Mouse (Mus musculus) MEL (cell line): ENCODE measurements at regions not wholly inside any gene's neighbourhood (a gene's known extent, or its start where the extent isn't known, plus 50 kb on each side); places are given as distances from the start of the nearest gene placed in this dataset.

Experiments used
- DNase-seq: peaks from one replicate; pipeline ENCODE4 v3.0.0; 2011; ENCODE audit warnings: low read depth, low spot score
- H3K27ac ChIP-seq: 2 replicates; pipeline ENCODE4 v1.5.1; 2012; ENCODE audit warnings: low read depth, mild to moderate bottlenecking, control low read depth, low read length, moderate library complexity; ENCODE audit not compliant: control insufficient read depth
- H3K27me3 ChIP-seq, 2 experiments: fragments of 150-350 bp in 1 of 2; sonication (generic) in 1 of 2; 2 replicates each; pipeline ENCODE4 v1.6.1; 2012; ENCODE audit warnings: low read length in 2 of 2, mild to moderate bottlenecking in 2 of 2, improper control_type of control experiment in 1 of 2, moderate library complexity in 1 of 2; ENCODE audit not compliant: insufficient read depth in 2 of 2, control insufficient read depth in 1 of 2
- H3K36me3 ChIP-seq, 2 experiments: 2 replicates each; pipeline ENCODE4 v1.6.1; 2012 to 2014; ENCODE audit warnings: low read length in 2 of 2, improper control_type of control experiment in 1 of 2, inconsistent platforms in 1 of 2, mild to moderate bottlenecking in 1 of 2; ENCODE audit not compliant: insufficient read depth in 2 of 2, control insufficient read depth in 1 of 2
- H3K4me1 ChIP-seq, 2 experiments: fragments of 150-350 bp in 1 of 2; sonication (generic) in 1 of 2; 2 replicates each; pipeline ENCODE4 v1.6.1; 2012; ENCODE audit warnings: low read length in 2 of 2, improper control_type of control experiment in 1 of 2, mild to moderate bottlenecking in 1 of 2; ENCODE audit not compliant: insufficient read depth in 2 of 2, control insufficient read depth in 1 of 2
- H3K4me3 ChIP-seq, 2 experiments: fragments of 150-350 bp in 1 of 2; sonication (generic) in 1 of 2; 2 replicates each; pipeline ENCODE4 v1.5.1; 2012; ENCODE audit warnings: low read depth in 2 of 2, low read length in 2 of 2, mild to moderate bottlenecking in 2 of 2, moderate library complexity in 2 of 2, control low read depth in 1 of 2, improper control_type of control experiment in 1 of 2; ENCODE audit not compliant: control insufficient read depth in 1 of 2, insufficient read depth in 1 of 2
- H3K79me2 ChIP-seq: 2 replicates; pipeline ENCODE4 v1.6.1; 2012; ENCODE audit warnings: mild to moderate bottlenecking, low read length, moderate library complexity; ENCODE audit not compliant: control insufficient read depth, poor library complexity, insufficient read depth
- H3K9ac ChIP-seq: 2 replicates; pipeline ENCODE4 v1.6.1; 2012; ENCODE audit warnings: low read depth, mild to moderate bottlenecking, control low read depth, low read length, moderate library complexity; ENCODE audit not compliant: control insufficient read depth, poor library complexity, severe bottlenecking
- H3K9me3 ChIP-seq: fragments of 150-350 bp; sonication (generic); replicated peaks from 2 replicates; pipeline ENCODE4 v1.6.1; 2012; ENCODE audit warnings: mild to moderate bottlenecking, low read length, improper control_type of control experiment, moderate library complexity; ENCODE audit not compliant: insufficient read depth
- E2F4 ChIP-seq: IDR thresholded peaks from 2 replicates; pipeline ENCODE4 v1.6.1; 2011; ENCODE audit warnings: low read depth, low read length, improper control_type of control experiment, borderline replicate concordance
- EP300 ChIP-seq, 2 experiments: IDR thresholded peaks; 2 replicates each; pipeline ENCODE4 v1.6.1; 2011; ENCODE audit warnings: improper control_type of control experiment in 2 of 2, low read length in 2 of 2, low read depth in 1 of 2, mild to moderate bottlenecking in 1 of 2
- ETS1 ChIP-seq: IDR thresholded peaks from 2 replicates; pipeline ENCODE4 v1.6.1; 2012; ENCODE audit warnings: low read depth, mild to moderate bottlenecking, inconsistent platforms, low read length, improper control_type of control experiment, moderate library complexity
- GATA1 ChIP-seq: IDR thresholded peaks from 2 replicates; pipeline ENCODE4 v1.6.1; 2011; ENCODE audit warnings: low read depth, low read length, improper control_type of control experiment
- HCFC1 ChIP-seq: IDR thresholded peaks from 2 replicates; pipeline ENCODE4 v1.6.1; 2012; ENCODE audit warnings: low read depth, mild to moderate bottlenecking, inconsistent platforms, low read length, improper control_type of control experiment, moderate library complexity
- JUND ChIP-seq: IDR thresholded peaks from 2 replicates; pipeline ENCODE4 v1.6.1; 2011; ENCODE audit warnings: low read depth, mild to moderate bottlenecking, improper control_type of control experiment, low read length
- KAT2A ChIP-seq: conservative IDR thresholded peaks from 2 replicates; pipeline ENCODE4 v1.6.1; 2012; ENCODE audit warnings: low read depth, low read length, improper control_type of control experiment, inconsistent platforms
- MAX ChIP-seq: IDR thresholded peaks from 2 replicates; pipeline ENCODE4 v1.6.1; 2011; ENCODE audit warnings: low read length, improper control_type of control experiment
- MEF2A ChIP-seq: IDR thresholded peaks from 2 replicates; pipeline ENCODE4 v1.6.1; 2014; ENCODE audit warnings: low read depth, mild to moderate bottlenecking, inconsistent platforms, low read length, improper control_type of control experiment; ENCODE audit not compliant: poor library complexity, insufficient replicate concordance, severe bottlenecking; ENCODE audit errors: extremely low read depth
- MYB ChIP-seq: IDR thresholded peaks from 2 replicates; pipeline ENCODE4 v1.6.1; 2011; ENCODE audit warnings: mild to moderate bottlenecking, low read depth, low read length, improper control_type of control experiment
- POLR2A ChIP-seq, 2 experiments: IDR thresholded peaks; 2 replicates each; pipeline ENCODE4 v1.6.1; 2011 to 2012; ENCODE audit warnings: low read length in 2 of 2, mild to moderate bottlenecking in 2 of 2, control low read depth in 1 of 2, improper control_type of control experiment in 1 of 2, low read depth in 1 of 2, moderate library complexity in 1 of 2; ENCODE audit not compliant: control insufficient read depth in 1 of 2, insufficient read depth in 1 of 2, poor library complexity in 1 of 2
- POLR2AphosphoS2 ChIP-seq: IDR thresholded peaks from 2 replicates; pipeline ENCODE4 v1.6.1; 2011; ENCODE audit warnings: low read length, improper control_type of control experiment
- RCOR1 ChIP-seq: IDR thresholded peaks from 2 replicates; pipeline ENCODE4 v1.6.1; 2012; ENCODE audit warnings: low read depth, mild to moderate bottlenecking, inconsistent platforms, low read length, improper control_type of control experiment
- SMC3 ChIP-seq: IDR thresholded peaks from 2 replicates; pipeline ENCODE4 v1.6.1; 2011; ENCODE audit warnings: low read depth, low read length, improper control_type of control experiment
- TAL1 ChIP-seq: IDR thresholded peaks from 2 replicates; pipeline ENCODE4 v1.6.1; 2012; ENCODE audit warnings: mild to moderate bottlenecking, inconsistent platforms, low read length, moderate library complexity, mixed read lengths
- TCF12 ChIP-seq: IDR thresholded peaks from 2 replicates; pipeline ENCODE4 v1.6.1; 2014; ENCODE audit warnings: low read depth, mild to moderate bottlenecking, inconsistent platforms, low read length, improper control_type of control experiment, moderate library complexity

- TF ChIP-seq KAT2A (no peak), POLR2A (IDR thresholded peaks at IDR 0.05; ENCODE audit: control insufficient read depth in 1 of 2, insufficient read depth in 1 of 2, low read depth in 1 of 2, low read length in 2 of 2, poor library complexity in 1 of 2) (no peak), MEF2A (peak; percentile 87; the same call in 1 of the 2 replicates), ETS1 (peak; percentile 42; the same call in 1 of the 2 replicates), TAL1 (no peak), EP300 (IDR thresholded peaks at IDR 0.05; ENCODE audit: low read depth in 1 of 2, low read length in 2 of 2) (0 out of 4 replicates have a peak, but pooled peaks of 1 of the 2 experiments have one; percentile 15), GATA1 (0 out of 2 replicates have a peak, but pooled peaks have one; percentile 17)
- peaks cover 2 to 14% of the 10 kb centered on the region in 2 experiments; a peak in 3 of 4 replicates for H3K4me1 ChIP-seq
Measured at GRCm38 (mm10) chr11:22652931-22653330, 141.0 kb downstream of the Tmem17 start.

DNA sequence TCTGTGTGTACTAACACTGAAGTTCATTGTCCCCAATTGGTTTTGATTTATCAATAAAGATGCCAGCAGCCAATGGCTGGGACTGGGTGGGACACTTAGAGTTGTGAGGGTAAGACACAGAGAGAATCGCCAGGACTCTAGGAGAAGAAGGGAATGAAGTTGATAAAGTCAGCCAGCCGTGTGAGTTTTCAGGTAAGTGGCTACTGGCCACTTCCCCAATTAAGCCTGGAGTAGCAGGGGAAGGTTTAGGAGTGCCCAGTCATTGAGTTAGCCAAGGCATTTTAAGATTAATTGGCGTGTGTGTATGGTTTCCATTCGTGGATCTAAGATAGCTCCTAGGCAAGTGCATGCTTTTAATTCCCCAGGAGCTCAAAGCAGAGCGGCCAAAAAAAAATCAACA lies 141.5 kb downstream of the Tmem17 start:
- Histone ChIP-seq H3K9me3 (no peaks in the 10 kb centered on the region), H3K27ac (no peak overlapping the region), H3K36me3 (peaks cover 0 to 12% of the 10 kb centered on the region in 2 experiments; a peak in 2 of 4 replicates), H3K9ac (no peak overlapping the region), H3K27me3 (no peaks in the 10 kb centered on the region), H3K79me2 (no peaks in the 10 kb centered on the region), H3K4me3 (no peak overlapping the region), H3K4me1 (peaks cover 2 to 14% of the 10 kb centered on the region in 2 experiments; a peak in 3 of 4 replicates)
- DNase-seq: no peak
- no peak for TF ChIP-seq KAT2A
- no peak for TF ChIP-seq POLR2AphosphoS2
- no peak for TF ChIP-seq MYB
- no peak for TF ChIP-seq TAL1
- TF ChIP-seq HCFC1: no peak
- TF ChIP-seq MAX: no peak

More at GRCm38 (mm10) chr11:22652931-22653330, 141.0 kb downstream of the Tmem17 start:
- no peaks in the 10 kb centered on the region for H3K79me2 ChIP-seq
- H3K4me3 ChIP-seq: no peak overlapping the region
- peaks cover 0 to 12% of the 10 kb centered on the region in 2 experiments; a peak in 2 of 4 replicates for H3K36me3 ChIP-seq
- peak; percentile 33 for DNase-seq
- H3K27ac ChIP-seq: no peak overlapping the region
- no peak overlapping the region for H3K9ac ChIP-seq
- H3K27me3 ChIP-seq: no peaks in the 10 kb centered on the region
- no peaks in the 10 kb centered on the region for H3K9me3 ChIP-seq

GRCm38 (mm10) chr11:22657635-22658034 lies 145.7 kb downstream of the Tmem17 start:
- Histone ChIP-seq H3K4me3 (no peak overlapping the region), H3K4me1 (peaks cover 2 to 17% of the 10 kb centered on the region in 2 experiments; a peak in 3 of 4 replicates), H3K27ac (no peak overlapping the region), H3K9me3 (no peaks in the 10 kb centered on the region), H3K79me2 (no peaks in the 10 kb centered on the region), H3K9ac (no peak overlapping the region), H3K36me3 (peaks cover 0 to 8% of the 10 kb centered on the region in 2 experiments; a peak in 2 of 4 replicates), H3K27me3 (no peaks in the 10 kb centered on the region)
- TF ChIP-seq SMC3 (no peak), RCOR1 (no peak), E2F4 (no peak), TCF12 (no peak), JUND (no peak)
- no peak for DNase-seq
